Mouse (Mus musculus) embryonic stem cell, embryonic (primary cell): ENCODE results near the gene Nub1.

ENCODE experiments used
- CTCF ChIA-PET, 4 experiments: fragments of 300-600 bp in 2 of 4; fragments of 350-600 bp in 2 of 4; sonication (Branson Sonifier 250); formaldehyde crosslinking; loops; one replicate each; lab custom pipeline; 2022; ENCODE audit warnings: inconsistent platforms in 2 of 4; lab: Charles Lee
- POLR2A ChIA-PET, 4 experiments: fragments of 300-600 bp in 2 of 4; fragments of 350-600 bp in 2 of 4; sonication (Branson Sonifier 250); formaldehyde crosslinking; loops; one replicate each; lab custom pipeline; 2022; ENCODE audit warnings: antibody characterized with exemption in 4 of 4, inconsistent platforms in 1 of 4; lab: Charles Lee

The Nub1 gene

DNA sequence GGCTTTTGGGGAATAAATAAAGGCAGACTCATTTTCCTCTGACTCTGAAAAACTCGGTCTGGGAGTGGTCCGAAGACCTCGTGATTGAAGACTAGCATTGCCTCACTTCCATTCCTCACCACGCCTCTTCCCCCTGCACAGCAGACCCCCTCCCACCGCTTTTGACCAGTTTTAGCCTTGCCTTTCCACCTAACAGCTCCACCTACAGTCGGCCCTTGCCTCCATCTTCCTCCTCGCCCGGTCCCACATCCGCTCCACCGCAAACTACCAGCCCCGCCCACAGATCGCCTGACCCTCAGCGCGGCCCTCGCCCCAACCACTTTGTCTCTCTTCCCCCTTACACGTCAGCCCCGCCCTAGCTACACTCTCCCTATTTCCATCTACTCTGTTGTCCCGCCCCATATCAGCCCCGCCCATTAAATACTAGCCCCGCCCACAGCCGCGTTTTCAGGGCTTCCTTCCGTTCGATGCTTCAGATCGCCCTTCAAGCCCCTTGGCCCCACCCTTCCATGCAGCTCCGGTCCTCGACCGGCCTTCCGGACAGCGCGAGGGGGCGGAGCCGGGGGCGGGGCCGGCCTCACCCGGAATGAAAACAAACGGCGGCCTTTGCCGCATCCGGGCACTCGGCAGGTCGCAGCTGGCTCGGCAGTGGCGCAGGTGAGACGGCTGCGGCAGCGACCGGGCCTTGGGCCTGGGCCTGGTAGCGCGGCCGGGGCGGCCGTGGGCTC, at the start of gene Nub1:
Nub1 (plus strand) TSS at position 167 of the 728 bp plus-strand sequence.
- POLR2A ChIA-PET: interaction anchor here (0.5 to 6.7 kb wide), 133 partner anchors 9 to 1076 kb away, joined by 3 to 148 read pairs (median 5); partner anchors contain the start of genes Abcf2 (in 4 of the 4), Rheb (in 3 of the 4), Wdr86 (in 2 of the 4) and Abcb8 (in 1 of the 4)
- CTCF ChIA-PET: interaction anchor here (0.6 to 2.8 kb wide), 24 partner anchors 17 to 326 kb away, joined by 3 to 36 read pairs (median 4); partner anchors contain the start of genes Abcb8 (in 1 of the 4), Rheb (in 1 of the 4) and Smarcd3 (in 1 of the 4)

DNA sequence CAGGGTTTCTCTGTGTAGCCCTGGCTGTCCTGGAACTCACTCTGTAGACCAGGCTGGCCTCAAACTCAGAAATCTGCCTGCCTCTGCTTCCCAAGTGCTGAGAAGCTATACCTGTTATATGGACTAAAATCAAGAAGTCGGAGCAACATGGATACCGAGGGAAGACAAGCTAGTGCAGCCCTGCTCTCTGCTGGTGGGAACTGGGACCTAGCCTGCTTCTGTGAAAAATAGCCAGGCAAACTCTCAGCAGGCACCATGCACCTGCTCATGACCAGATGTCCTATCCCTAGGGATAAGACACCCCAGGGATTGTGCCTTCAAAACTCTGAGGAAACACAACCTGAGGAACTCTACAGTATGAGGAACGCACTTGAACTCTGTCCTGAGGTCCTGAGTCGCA, 48.3 kb upstream of the Nub1 start:
- ChIA-PET POLR2A (interaction anchor here (0.6 to 2.7 kb wide), 11 partner anchors 11 to 426 kb away, joined by 3 to 9 read pairs (median 5); partner anchors contain the start of genes Smarcd3 (in 3 of the 4) and Nub1 (in 1 of the 4)), CTCF (interaction anchor here in 3 of 4 experiments (0.6 to 1.7 kb wide), 7 partner anchors 13 to 280 kb away, joined by 3 to 6 read pairs (median 4); partner anchors contain the start of genes Rheb (in 1 of the 3) and Smarcd3 (in 1 of the 3))

DNA sequence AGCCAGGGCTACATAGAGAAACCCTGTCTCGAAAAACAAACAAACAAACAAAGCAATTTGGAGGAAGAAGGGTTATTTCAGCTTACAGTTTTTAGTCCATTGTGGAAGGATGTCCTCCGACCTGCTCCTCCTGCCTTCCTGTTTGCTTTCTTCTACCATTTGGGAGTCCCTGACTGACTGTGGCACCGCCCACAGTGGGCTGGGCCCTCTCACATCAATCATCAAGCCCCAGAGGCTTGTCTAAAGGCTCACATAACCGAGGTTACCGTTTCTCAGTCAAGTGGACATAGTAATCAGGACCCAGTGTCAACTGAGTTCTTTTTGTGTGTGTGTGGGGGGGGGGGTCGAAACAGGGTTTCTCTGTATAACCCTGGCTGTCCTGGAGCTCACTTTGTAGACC, 47.2 kb upstream of the Nub1 start:
- ChIA-PET POLR2A (interaction anchor here in 3 of 4 experiments (0.6 to 1.9 kb wide), 16 partner anchors 10 to 249 kb away, joined by 3 to 7 read pairs (median 3); partner anchors contain the start of genes Abcb8 (in 1 of the 3), Abcf2 (in 1 of the 3), Nub1 (in 1 of the 3) and Smarcd3 (in 1 of the 3)), CTCF (interaction anchor here in 3 of 4 experiments (0.6 to 1.7 kb wide), 10 partner anchors 11 to 301 kb away, joined by 3 to 12 read pairs (median 4); partner anchors contain the start of gene Smarcd3 (in 1 of the 3))

DNA sequence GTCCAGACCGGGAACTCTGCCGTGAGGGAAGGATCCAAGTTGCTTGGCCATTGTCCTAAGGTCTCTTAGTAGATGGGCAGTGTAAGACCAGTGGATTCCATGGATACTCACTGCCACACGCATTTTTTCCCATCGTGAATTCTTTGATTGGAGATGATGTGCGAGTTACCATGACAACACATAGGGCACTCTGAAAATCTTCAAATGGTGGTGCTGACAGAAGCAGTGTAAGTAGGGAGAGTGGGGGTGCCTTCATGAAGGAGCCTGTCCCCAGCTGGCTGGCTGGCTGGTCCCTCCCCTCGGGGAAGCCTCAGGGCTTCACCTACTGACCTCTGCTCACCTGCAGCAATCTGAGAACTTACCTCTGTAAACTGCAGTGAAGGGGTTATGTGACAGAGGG, 46.3 kb upstream of the Nub1 start:
- CTCF ChIA-PET: interaction anchor here in 1 of 4 experiments (1.0 kb wide), 1 partner anchor 111 kb away, joined by 3 read pairs; no protein-coding TSS in a partner anchor
- POLR2A ChIA-PET: interaction anchor here in 3 of 4 experiments (0.6 to 1.9 kb wide), 9 partner anchors 9 to 250 kb away, joined by 3 to 7 read pairs (median 4); partner anchors contain the start of genes Abcb8 (in 1 of the 3), Abcf2 (in 1 of the 3), Nub1 (in 1 of the 3) and Smarcd3 (in 1 of the 3)

DNA sequence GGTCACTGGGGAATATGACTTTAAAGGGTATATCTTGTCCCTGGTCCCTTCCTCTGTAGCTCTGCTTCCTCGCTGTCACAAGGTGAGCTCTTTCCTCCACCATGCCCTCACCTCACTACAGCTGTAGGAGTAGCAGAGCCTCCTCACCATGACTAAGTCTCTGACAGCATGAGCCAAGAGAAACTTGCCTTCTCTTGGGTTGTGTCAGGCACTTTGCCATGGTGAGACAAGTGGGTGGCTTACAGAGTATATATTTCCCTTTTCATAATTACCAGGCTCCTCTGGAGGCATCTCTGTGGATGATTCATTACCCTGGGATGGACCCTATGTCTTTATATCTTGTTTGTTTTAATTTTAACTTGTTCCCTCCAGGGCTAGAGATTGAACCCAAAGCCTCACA, 39.9 kb upstream of the Nub1 start:
- POLR2A ChIA-PET: interaction anchor here in 1 of 4 experiments (1.4 kb wide), 1 partner anchor 17 kb away, joined by 3 read pairs; no protein-coding TSS in a partner anchor
- CTCF ChIA-PET: no interaction called here

DNA sequence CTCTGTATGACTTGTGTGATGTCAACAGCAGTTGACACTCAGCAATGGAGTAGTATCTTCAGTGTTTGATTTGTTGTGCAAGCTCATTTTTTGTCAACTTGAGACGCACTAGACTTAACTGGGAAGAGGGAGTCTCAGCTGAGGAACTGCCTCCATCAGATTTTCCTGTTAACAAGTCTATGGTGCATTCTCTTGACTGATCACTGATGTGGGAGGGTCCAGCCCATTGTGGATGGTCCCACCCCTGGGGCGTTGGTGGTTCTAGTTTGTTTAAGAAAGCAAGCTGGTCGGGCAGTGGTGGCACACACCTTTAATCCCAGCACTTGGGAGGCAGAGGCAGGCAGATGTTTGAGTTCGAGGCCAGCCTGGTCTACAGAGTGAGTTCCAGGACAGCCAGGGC, 36.1 kb upstream of the Nub1 start:
- ChIA-PET CTCF (interaction anchor here in 3 of 4 experiments (0.6 to 1.5 kb wide), 6 partner anchors 11 to 361 kb away, joined by 3 to 12 read pairs (median 4); no protein-coding TSS in a partner anchor), POLR2A (interaction anchor here in 3 of 4 experiments (0.5 to 3.3 kb wide), 14 partner anchors 8 to 534 kb away, joined by 3 to 9 read pairs (median 4); partner anchors contain the start of genes Nub1 (in 2 of the 3) and Abcf2 (in 1 of the 3))

DNA sequence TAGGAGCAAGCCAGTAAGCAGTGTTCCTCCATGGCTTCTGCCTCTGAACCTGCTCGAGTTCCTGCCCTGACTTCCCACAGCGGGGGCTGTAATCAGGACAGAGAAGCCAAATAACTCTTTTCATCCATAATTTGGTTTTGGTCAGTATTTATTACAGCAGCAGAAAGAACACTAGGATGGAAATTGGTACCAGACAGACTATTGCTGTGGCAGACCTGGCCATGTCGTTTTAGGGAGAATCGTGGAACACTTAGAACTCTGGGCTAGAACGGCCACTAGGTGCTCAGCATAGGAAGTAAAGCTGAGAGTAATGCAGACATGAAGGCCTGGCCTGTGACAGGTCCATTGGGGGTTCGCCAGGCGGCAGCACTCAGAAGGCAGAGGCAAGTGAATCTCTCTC, 35.6 kb upstream of the Nub1 start:
- POLR2A ChIA-PET: interaction anchor here in 1 of 4 experiments (0.7 to 1.9 kb wide), 5 partner anchors 25 to 534 kb away, joined by 3 to 5 read pairs (median 3); no protein-coding TSS in a partner anchor
- CTCF ChIA-PET: interaction anchor here in 2 of 4 experiments (0.6 to 1.3 kb wide), 3 partner anchors 12 to 164 kb away, joined by 4 to 12 read pairs (median 4); no protein-coding TSS in a partner anchor

DNA sequence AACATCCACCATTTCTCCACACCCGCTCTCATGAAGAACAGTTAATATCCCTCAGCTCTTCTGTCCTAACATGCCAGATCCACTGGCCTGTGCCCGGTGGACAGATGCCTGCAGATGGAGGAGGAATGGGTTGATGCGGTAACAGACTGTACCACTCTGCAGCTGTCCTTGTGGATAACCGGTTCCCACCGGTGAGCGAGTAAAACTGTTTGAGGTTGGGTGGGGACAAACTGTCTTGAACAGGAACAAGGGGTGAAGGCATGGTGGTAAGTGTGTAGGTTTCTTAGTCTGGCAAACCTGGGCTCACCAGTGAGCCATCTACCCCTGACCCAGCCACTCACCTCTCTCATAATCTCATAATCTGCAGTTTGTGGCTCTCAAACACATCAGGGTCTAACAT, 34.0 kb upstream of the Nub1 start:
- POLR2A ChIA-PET: interaction anchor here in 3 of 4 experiments (0.5 to 1.2 kb wide), 5 partner anchors 34 to 264 kb away, joined by 3 to 5 read pairs (median 3); partner anchors contain the start of gene Nub1 (in 2 of the 3)

DNA sequence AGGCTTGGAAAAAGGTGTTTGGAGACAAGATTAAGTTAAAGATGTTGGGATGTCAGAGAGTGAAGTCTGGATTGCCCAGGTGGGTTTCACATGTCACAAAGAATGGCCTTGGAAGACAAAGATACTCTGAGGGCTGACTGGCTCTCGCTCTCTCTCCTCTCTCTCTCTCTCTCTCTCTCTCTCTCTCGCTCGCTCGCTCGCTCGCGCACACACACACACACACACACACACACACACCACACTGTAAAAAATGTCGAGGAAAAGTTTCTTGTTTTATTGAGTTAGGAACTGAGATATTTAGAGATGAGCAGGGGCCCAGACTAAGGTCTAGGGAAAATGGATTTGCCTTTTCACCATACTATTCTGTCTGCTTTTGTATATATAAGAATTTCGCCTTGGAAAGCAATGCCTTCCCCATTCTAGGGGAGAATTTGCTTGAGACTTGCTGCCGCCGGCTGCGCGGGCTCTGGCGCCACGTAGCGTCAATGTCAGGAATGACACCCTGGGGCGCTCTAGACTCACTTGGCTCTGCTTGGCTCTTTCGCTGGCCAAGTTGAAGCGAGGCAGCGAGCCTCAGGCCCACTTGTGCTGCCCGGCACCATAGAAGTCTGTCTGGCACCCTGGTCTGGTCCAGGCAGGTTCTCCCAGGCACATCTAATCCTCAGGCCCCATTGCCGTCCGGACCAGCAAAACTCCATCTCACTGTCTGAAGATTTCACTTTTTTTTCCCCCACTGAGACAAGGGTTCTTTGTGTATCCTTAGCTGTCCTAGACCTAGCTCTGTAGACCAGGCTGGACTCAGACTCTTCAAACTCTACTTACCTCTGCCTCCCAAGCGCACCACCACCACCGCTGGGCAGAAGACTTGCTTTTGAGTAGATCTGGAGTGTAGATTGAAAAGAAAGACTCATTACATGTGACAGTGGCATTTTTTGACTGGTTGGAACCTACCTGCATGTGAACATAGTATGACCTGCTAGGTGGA, 33.3 kb upstream of the Nub1 start:
- CTCF ChIA-PET: interaction anchor here in 3 of 4 experiments (0.6 to 0.9 kb wide), 4 partner anchors 14 to 413 kb away, joined by 3 to 9 read pairs (median 4); no protein-coding TSS in a partner anchor
- POLR2A ChIA-PET: interaction anchor here in 2 of 4 experiments (0.7 to 1.6 kb wide), 7 partner anchors 33 to 168 kb away, joined by 3 to 5 read pairs (median 4); partner anchors contain the start of genes Nub1 (in 2 of the 2) and Abcf2 (in 1 of the 2)

More for the DNA sequence above, 34.0 kb upstream of the Nub1 start:
- CTCF ChIA-PET: interaction anchor here in 3 of 4 experiments (0.6 to 0.9 kb wide), 8 partner anchors 8 to 414 kb away, joined by 3 to 9 read pairs (median 4); partner anchors contain the start of gene Abcb8 (in 1 of the 3)

DNA sequence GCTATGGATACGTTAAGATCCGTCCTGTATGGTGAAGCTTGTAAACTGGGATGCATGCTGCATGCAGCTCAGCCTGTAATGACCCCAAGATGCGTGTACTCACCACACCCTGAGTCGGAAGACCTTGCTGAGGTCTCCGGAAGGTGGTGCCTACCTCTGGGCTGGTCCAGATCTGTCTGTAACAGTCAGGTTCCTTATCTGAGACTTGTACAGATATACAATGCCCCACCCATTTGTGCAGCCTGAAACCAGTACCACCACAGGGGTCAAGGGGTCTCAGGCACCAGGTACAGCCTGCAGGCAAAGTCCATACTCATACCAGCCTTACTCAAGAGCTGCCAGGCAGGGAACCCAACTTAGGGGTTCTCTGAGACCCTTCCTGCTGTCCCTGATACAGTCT, 32.6 kb upstream of the Nub1 start:
- POLR2A ChIA-PET: interaction anchor here in 2 of 4 experiments (0.7 to 1.6 kb wide), 4 partner anchors 33 to 119 kb away, joined by 3 to 5 read pairs (median 4); partner anchors contain the start of genes Abcf2 (in 1 of the 2) and Nub1 (in 1 of the 2)
- CTCF ChIA-PET: interaction anchor here in 2 of 4 experiments (0.6 to 0.9 kb wide), 2 partner anchors 119 to 330 kb away, joined by 3 to 4 read pairs; no protein-coding TSS in a partner anchor

DNA sequence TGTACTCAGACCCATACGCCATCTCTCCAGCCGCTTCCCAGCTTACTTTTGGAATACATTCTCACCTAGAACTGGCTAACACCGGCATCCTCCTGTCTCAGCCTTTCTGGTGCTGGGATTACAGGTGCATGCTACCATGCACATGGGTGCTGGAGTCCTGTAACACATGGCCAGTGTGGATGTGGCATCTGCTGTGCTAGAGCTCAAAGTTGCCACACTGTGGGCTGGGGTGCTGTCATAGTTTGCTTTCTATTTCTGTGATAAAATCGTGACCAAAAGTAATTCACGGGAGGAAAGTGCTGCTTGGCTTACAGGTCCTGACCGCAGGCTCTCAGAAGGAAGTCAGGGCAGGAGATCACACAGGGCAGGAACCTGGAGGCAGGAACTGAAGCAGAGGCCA, 30.8 kb upstream of the Nub1 start:
- ChIA-PET CTCF (interaction anchor here in 2 of 4 experiments (1.1 to 1.4 kb wide), 2 partner anchors 124 to 368 kb away, joined by 3 read pairs; no protein-coding TSS in a partner anchor), POLR2A (interaction anchor here in 3 of 4 experiments (0.8 to 1.6 kb wide), 7 partner anchors 20 to 356 kb away, joined by 3 to 7 read pairs (median 3); partner anchors contain the start of genes Nub1 (in 1 of the 3) and Rheb (in 1 of the 3))

DNA sequence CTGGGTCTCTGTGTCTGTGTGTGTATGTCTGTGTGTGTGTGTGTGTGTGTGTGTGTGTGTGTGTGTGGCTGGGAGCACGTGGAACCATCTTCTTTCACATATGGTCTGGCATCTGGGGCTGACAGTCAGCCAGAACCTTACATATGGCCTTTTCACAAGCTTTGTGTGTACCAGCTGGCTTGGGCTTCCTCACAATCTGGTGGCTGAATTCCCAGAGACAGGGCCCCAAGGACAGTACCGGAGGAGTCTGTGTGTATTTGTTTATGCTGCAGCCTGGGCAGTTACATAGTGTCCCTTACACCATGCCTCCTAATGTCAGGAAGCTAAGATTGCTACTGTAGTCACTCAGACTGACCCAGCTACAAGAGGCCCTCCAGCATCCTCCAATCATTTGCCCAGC, 28.2 kb upstream of the Nub1 start:
- POLR2A ChIA-PET: interaction anchor here in 1 of 4 experiments (0.8 to 2.3 kb wide), 4 partner anchors 8 to 93 kb away, joined by 4 to 8 read pairs (median 4); partner anchors contain the start of gene Nub1
- CTCF ChIA-PET: no interaction called here

DNA sequence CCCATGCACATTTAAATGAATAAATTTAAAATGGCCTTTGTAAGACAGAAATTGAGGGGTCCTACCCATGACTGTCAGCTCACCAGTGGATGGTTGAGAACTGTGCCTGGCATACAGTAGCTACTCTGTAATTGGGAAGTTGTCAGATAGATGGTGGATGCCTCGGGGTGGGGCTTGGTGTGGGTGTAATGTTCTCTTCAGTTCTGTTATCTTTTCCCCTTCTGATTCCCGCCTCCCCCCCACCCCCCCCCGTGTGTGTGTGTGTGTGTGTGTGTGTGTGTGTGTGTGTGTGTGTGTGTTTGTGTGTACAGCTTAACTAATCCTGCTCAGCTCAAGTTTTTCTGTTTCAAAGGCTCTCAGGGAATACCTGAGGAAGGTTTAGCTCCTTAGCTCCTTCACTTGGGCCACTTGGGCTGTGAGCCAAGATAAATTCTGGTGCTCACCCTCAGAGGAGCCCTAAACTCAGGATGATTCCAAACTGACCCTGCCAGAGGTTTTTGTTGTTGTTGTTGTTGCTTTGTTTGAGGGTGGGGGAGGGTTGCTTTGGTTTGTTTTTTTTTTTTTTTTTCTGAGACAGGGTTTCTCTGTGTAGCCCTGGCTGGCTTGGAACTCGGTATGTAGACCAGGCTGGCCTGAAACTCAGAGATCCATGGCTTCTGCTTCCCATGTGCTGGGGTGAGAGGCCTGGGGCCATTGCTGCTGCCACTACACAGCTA, 25.5 kb upstream of the Nub1 start:
- ChIA-PET CTCF (interaction anchor here in 3 of 4 experiments (0.6 to 0.7 kb wide), 3 partner anchors 9 to 947 kb away, joined by 3 to 9 read pairs (median 7); no protein-coding TSS in a partner anchor), POLR2A (interaction anchor here in 2 of 4 experiments (0.7 to 2.3 kb wide), 4 partner anchors 11 to 309 kb away, joined by 3 to 8 read pairs (median 6); partner anchors contain the start of gene Nub1 (in 1 of the 2))

DNA sequence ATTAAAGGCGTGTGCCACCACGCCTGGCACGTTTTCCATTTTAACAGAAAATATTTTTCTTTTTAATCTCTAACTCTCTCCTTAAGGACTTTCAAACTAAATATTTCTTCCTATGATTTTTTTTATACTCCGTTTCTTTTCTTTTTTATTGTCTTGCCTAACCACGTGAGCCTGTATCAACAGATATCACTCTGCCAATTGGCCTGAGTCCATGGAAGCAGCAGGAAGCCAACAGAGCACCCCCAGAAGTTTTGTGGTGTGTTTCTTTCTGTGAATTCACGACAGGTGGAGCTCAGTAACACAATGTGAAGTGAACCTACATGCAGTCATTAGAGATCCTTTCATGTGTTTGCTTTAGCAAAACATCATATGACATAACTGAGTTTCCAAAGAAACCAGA, 23.9 kb upstream of the Nub1 start:
- POLR2A ChIA-PET: no interaction called here
- CTCF ChIA-PET: no interaction called here

DNA sequence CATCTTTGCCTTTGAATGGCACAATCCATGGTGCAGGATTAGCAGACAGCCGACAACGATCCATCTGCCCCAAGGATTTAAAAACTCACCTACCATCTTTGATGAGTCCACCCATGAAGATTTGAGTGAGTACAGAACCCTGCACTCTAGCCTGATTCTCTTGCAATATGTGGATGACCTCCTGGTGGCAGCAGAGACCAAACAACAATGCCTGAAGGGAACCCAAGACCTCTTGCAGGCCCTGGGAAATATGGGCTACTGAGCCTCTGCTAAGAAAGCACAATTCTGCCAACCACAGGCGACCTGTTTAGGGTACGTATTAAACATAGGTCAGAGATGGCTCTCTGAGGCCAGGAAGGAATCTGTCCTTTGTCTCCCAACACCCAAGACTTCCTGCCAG, 11.1 kb upstream of the Nub1 start:
- ChIA-PET POLR2A (interaction anchor here in 2 of 4 experiments (1.0 to 2.9 kb wide), 4 partner anchors 10 to 23 kb away, joined by 3 to 16 read pairs (median 3); partner anchors contain the start of gene Nub1 (in 1 of the 2)), CTCF (interaction anchor here in 1 of 4 experiments (0.6 to 1.5 kb wide), 2 partner anchors 38 to 104 kb away, joined by 4 read pairs; no protein-coding TSS in a partner anchor)
